Mouse (Mus musculus) stomach, embryonic 14.5 days (tissue): ENCODE data around the gene Msi1. TPM values are rescaled to one million over a fixed set of nuclear protein-coding genes. Genes with fewer than 3 reads are reported as not detected.

ENCODE experiments used
- ATAC-seq: fragments of 200-750 bp; cut with Nextera tagmentation; 2 replicates; pipeline ENCODE4 v1.8.0; 2017; ENCODE audit warnings: low read depth, moderate TSS enrichment; ENCODE audit not compliant: insufficient number of reproducible peaks, insufficient read depth, low FRiP score
- H3K27ac ChIP-seq: fragments of 300-500 bp; sonication (generic); 2 replicates; pipeline ENCODE4 v1.5.1; 2014; ENCODE audit warnings: mild to moderate bottlenecking, low read length, moderate library complexity, mixed read lengths
- H3K27me3 ChIP-seq: fragments of 300-500 bp; sonication (generic); 2 replicates; pipeline ENCODE4 v1.6.1; 2014; ENCODE audit warnings: low read length, control low read depth, mixed read lengths; ENCODE audit not compliant: control insufficient read depth, insufficient read depth
- H3K36me3 ChIP-seq: fragments of 300-500 bp; sonication (generic); 2 replicates; pipeline ENCODE4 v1.6.1; 2014; ENCODE audit warnings: mild to moderate bottlenecking, control low read depth, low read length, moderate library complexity, mixed read lengths; ENCODE audit not compliant: control insufficient read depth, insufficient read depth
- H3K4me1 ChIP-seq: fragments of 300-500 bp; sonication (generic); 2 replicates; pipeline ENCODE4 v1.6.1; 2014; ENCODE audit warnings: low read length, control low read depth, mixed read lengths; ENCODE audit not compliant: control insufficient read depth, insufficient read depth
- H3K4me2 ChIP-seq: fragments of 300-500 bp; sonication (generic); replicated peaks from 2 replicates; pipeline ENCODE4 v1.6.1; 2014; ENCODE audit warnings: low read depth, low read length, control low read depth
- H3K4me3 ChIP-seq: fragments of 300-500 bp; sonication (generic); 2 replicates; pipeline ENCODE4 v1.5.1; 2014; ENCODE audit warnings: low read depth, low read length, control low read depth
- H3K9ac ChIP-seq: fragments of 300-500 bp; sonication (generic); replicated peaks from 2 replicates; pipeline ENCODE4 v1.6.1; 2014; ENCODE audit warnings: low read depth, mild to moderate bottlenecking, control low read depth, low read length, moderate library complexity, mixed read lengths
- H3K9me3 ChIP-seq: fragments of 300-500 bp; sonication (generic); 2 replicates; pipeline ENCODE4 v1.6.1; 2016; ENCODE audit warnings: low read depth, low read length, control low read depth; ENCODE audit not compliant: control insufficient read depth
- WGBS: fragments of 180-500 bp; shearing (Covaris S2); extraction: QIAGEN DNeasy Blood & Tissue Kit; methylation state at CpG from one replicate; pipeline ENCODE4 v1.1.7; 2014; 5-methylcytosine and 5-hydroxymethylcytosine counted together
- polyA plus RNA-seq: library from polyadenylated mRNA; unstranded; fragments of >200 nt; fragmentation: Nextera tagmentation; extraction: Ambion mirVana; gene quantifications from 2 replicates; pipeline ENCODE4 v1.2.1, GENCODE M21; 2014

Gene Msi1
- polyA plus RNA-seq, 1 experiment from 2014 or later, result 17.2 TPM

DNA sequence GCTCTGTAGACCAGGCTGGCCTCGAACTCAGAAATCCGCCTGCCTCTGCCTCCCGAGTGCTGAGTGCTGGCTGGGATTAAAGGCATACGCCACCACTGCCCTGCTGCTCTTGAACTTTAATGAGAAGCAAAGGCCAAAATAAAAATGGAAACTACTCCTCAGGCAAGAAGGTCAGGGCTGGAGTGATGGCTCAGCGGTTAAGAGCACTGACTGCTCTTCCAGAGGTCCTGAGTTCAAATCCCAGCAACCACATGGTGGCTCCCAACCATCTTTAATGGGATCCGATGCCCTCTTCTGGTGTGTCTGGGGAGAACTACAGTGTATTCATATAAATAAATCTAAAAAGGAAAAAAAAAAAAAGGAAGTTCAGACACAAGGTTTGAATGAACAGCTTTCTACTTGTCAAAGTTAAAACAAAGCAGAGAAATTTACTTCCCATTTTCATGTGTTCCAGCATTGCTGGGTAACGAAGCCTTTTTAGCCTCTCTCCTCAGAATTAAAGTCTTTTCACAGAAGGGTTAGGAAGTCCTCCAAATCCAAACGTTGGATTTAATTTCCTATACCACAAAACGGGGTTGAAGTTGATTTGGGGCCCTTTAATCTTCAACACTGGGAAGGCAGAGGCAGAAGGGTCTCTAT is 58.7 kb downstream of the Msi1 start:
- no peaks in the 10 kb centered on the region for H3K9me3 ChIP-seq
- no peak overlapping the region for H3K27ac ChIP-seq
- no peak for ATAC-seq
- peaks cover 20% of the 10 kb centered on the region; the same call in 1 of the 2 replicates for H3K4me1 ChIP-seq
- no peaks in the 10 kb centered on the region for H3K27me3 ChIP-seq
- WGBS, result 76% methylated on average over 9 of the region's 9 CpGs
- H3K4me3 ChIP-seq, result no peak overlapping the region
- H3K9ac ChIP-seq, result no peak overlapping the region
- H3K36me3 ChIP-seq, result no peaks in the 10 kb centered on the region
- no peak overlapping the region for H3K4me2 ChIP-seq

GRCm38 (mm10) chr5:115488841-115489698 is 59.7 kb downstream of the Msi1 start:
- H3K9ac ChIP-seq, result peak overlapping the region; percentile 71; the same call in 1 of the 2 replicates
- H3K27ac ChIP-seq, result peak overlapping the region; percentile 100
- no peaks in the 10 kb centered on the region for H3K27me3 ChIP-seq
- H3K9me3 ChIP-seq, result no peaks in the 10 kb centered on the region
- ATAC-seq, result peak; percentile 70
- H3K4me2 ChIP-seq, result peak overlapping the region; percentile 61
- WGBS, result under 1% methylated on average over 38 of the region's 39 CpGs
- H3K4me1 ChIP-seq, result peaks cover 19% of the 10 kb centered on the region; the same call in 1 of the 2 replicates
- no peaks in the 10 kb centered on the region for H3K36me3 ChIP-seq
- H3K4me3 ChIP-seq, result peak overlapping the region; percentile 24

- H3K4me1 ChIP-seq, result peaks cover 16% of the 10 kb centered on the region; the same call in 1 of the 2 replicates
- no peaks in the 10 kb centered on the region for H3K27me3 ChIP-seq
- no peaks in the 10 kb centered on the region for H3K9me3 ChIP-seq
- H3K9ac ChIP-seq, result peak overlapping the region; percentile 71
- H3K36me3 ChIP-seq, result no peaks in the 10 kb centered on the region
- WGBS, result under 1% methylated on average over 50 of the region's 50 CpGs
- H3K4me2 ChIP-seq, result peak overlapping the region; percentile 61
- H3K4me3 ChIP-seq, result peak overlapping the region; percentile 24
- peak overlapping the region; percentile 100 for H3K27ac ChIP-seq
- peak; percentile 77 for ATAC-seq
Observed at GRCm38 (mm10) chr5:115489699-115490637, 60.6 kb downstream of the Msi1 start.

GRCm38 (mm10) chr5:115490638-115491000 is 61.2 kb downstream of the Msi1 start:
- H3K4me2 ChIP-seq, result peak overlapping the region; percentile 33
- WGBS, result 8% methylated on average over 8 of the region's 8 CpGs
- peak overlapping the region; percentile 1 for H3K4me3 ChIP-seq
- peaks cover 16% of the 10 kb centered on the region; the same call in 1 of the 2 replicates for H3K4me1 ChIP-seq
- no peaks in the 10 kb centered on the region for H3K9me3 ChIP-seq
- peak overlapping the region; percentile 35; the same call in 1 of the 2 replicates for H3K27ac ChIP-seq
- no peak overlapping the region for H3K9ac ChIP-seq
- H3K27me3 ChIP-seq, result no peaks in the 10 kb centered on the region
- ATAC-seq, result no peak
- no peaks in the 10 kb centered on the region for H3K36me3 ChIP-seq

- peak overlapping the region; percentile 33 for H3K4me2 ChIP-seq
- ATAC-seq, result no peak
- no peaks in the 10 kb centered on the region for H3K27me3 ChIP-seq
- H3K9me3 ChIP-seq, result no peaks in the 10 kb centered on the region
- H3K4me1 ChIP-seq, result peaks cover 16% of the 10 kb centered on the region; the same call in 1 of the 2 replicates
- WGBS, result 32% methylated on average over 5 of the region's 5 CpGs
- no peaks in the 10 kb centered on the region for H3K36me3 ChIP-seq
- no peak overlapping the region for H3K27ac ChIP-seq
- H3K4me3 ChIP-seq, result no peak overlapping the region
- H3K9ac ChIP-seq, result no peak overlapping the region
Observed at GRCm38 (mm10) chr5:115491076-115491475, 61.7 kb downstream of the Msi1 start.

- H3K36me3 ChIP-seq, result no peaks in the 10 kb centered on the region
- no peak overlapping the region for H3K27ac ChIP-seq
- no peak overlapping the region; the same call in 1 of the 2 replicates for H3K9ac ChIP-seq
- ATAC-seq, result no peak
- no peaks in the 10 kb centered on the region for H3K27me3 ChIP-seq
- 0 out of 2 replicates have a peak overlapping the region, but pooled peaks have one; percentile 4 for H3K4me3 ChIP-seq
- no peaks in the 10 kb centered on the region for H3K9me3 ChIP-seq
- peak overlapping the region; percentile 40 for H3K4me2 ChIP-seq
- 4% methylated on average over 28 of the region's 28 CpGs for WGBS
- H3K4me1 ChIP-seq, result peaks cover 16% of the 10 kb centered on the region; the same call in 1 of the 2 replicates
Observed at GRCm38 (mm10) chr5:115491771-115492322, 62.4 kb downstream of the Msi1 start.

GRCm38 (mm10) chr5:115492711-115493335 is 63.4 kb downstream of the Msi1 start:
- Histone ChIP-seq H3K4me3 (no peak overlapping the region), H3K9me3 (no peaks in the 10 kb centered on the region), H3K36me3 (no peaks in the 10 kb centered on the region), H3K27me3 (no peaks in the 10 kb centered on the region), H3K4me1 (peaks cover 16% of the 10 kb centered on the region; the same call in 1 of the 2 replicates), H3K4me2 (no peak overlapping the region), H3K27ac (no peak overlapping the region), H3K9ac (no peak overlapping the region)
- WGBS, result 56% methylated on average over 6 of the region's 6 CpGs
- no peak for ATAC-seq
